In genomic region chr11:85894731-85895545, GRCm38 (mm10) we compare ENCODE assay signal across 8 mouse cellular contexts. TPM values are rescaled to one million over a fixed set of nuclear protein-coding genes. Genes with fewer than 3 reads are reported as not detected.
DNase-seq lines count a peak whose midpoint lies in the region; ATAC-seq and TF ChIP-seq lines count a peak whose summit lies in the region.

No protein-coding gene starts in this region.

- TF ChIP-seq CTCF in lung, adult 2 months (IDR thresholded peaks at IDR 0.05; ENCODE audit: insufficient read depth, low read length): no peak
- no peak for TF ChIP-seq CTCF in small intestine, adult 2 months (IDR thresholded peaks at IDR 0.05; ENCODE audit: extremely low read depth, insufficient read length, insufficient replicate concordance, low read depth, low read length)

- no peak overlapping the region for H3K27ac ChIP-seq in small intestine, adult 2 months (ENCODE audit: insufficient read depth, low read depth, low read length)

- peak; percentile 29 to 38 for DNase-seq in cerebellum, postnatal 10 days
- DNase-seq in embryo, embryonic 11 days: peak; percentile 62
- DNase-seq in heart, postnatal 4 days: peak; percentile 44
- DNase-seq in lung, adult 2 months: peak; percentile 41
- no peak for DNase-seq in layer of hippocampus, postnatal 10 days (ENCODE audit: low spot score in 2 of 2)
- no peak for DNase-seq in layer of hippocampus, adult 8-10 months (ENCODE audit: low spot score in 2 of 2)

- no peak for TF ChIP-seq POLR2A in lung, adult 2 months (IDR thresholded peaks at IDR 0.05; ENCODE audit: borderline replicate concordance, extremely low read depth, low read depth, low read length)
- no peak for TF ChIP-seq POLR2A in small intestine, adult 2 months (IDR thresholded peaks at IDR 0.05; ENCODE audit: low read depth, low read length)

- ATAC-seq in cerebellum, adult (ENCODE audit: insufficient number of reproducible peaks, low FRiP score, low TSS enrichment): no peak

- peaks cover 52% of the 10 kb centered on the region for H3K27me3 ChIP-seq in small intestine, adult 2 months (ENCODE audit: control insufficient read depth, insufficient read depth, low read length)

- H3K4me3 ChIP-seq in lung, adult 2 months (replicated peaks; ENCODE audit: extremely low read depth, low read depth, low read length): peak overlapping the region; percentile 1
- H3K4me3 ChIP-seq in small intestine, adult 2 months (ENCODE audit: low read depth, low read length): peak overlapping the region; percentile 19

- WGBS in lung, adult 2 months: 5% methylated on average over 43 of the region's 43 CpGs
- 5% methylated on average over 43 of the region's 43 CpGs for WGBS in small intestine, adult 2 months

- peaks cover 7% of the 10 kb centered on the region for H3K4me1 ChIP-seq in lung, adult 2 months (ENCODE audit: control insufficient read depth, insufficient read depth, low read length)
- no peaks in the 10 kb centered on the region for H3K4me1 ChIP-seq in small intestine, adult 2 months (ENCODE audit: control insufficient read depth, insufficient read depth, insufficient read length, low read length)

- H3K36me3 ChIP-seq in small intestine, adult 2 months (ENCODE audit: control insufficient read depth, insufficient read depth, low read length): no peaks in the 10 kb centered on the region

RNA-seq across cellular contexts. Expression of gene Tbx4, which starts 8.7 kb away (rescaled TPM):
- total RNA-seq in heart, postnatal 4 days (2021): under 1 TPM in 1 of 2 experiments, not detected in 1; 0.09 TPM
- polyA plus RNA-seq in lung, adult 2 months (2012; rRNA removed): 79.5 and 80.4 TPM in 2 replicates
- polyA plus RNA-seq in small intestine, adult 2 months (2012; rRNA removed): 0.23 and 0.34 TPM in 2 replicates
- total RNA-seq in layer of hippocampus, postnatal 10 days (2021): under 1 TPM; 0.54 to 0.69 TPM
- total RNA-seq in layer of hippocampus, adult 8-10 months (2022): under 1 TPM; 0.11 to 0.17 (median 0.14) TPM

RNA-seq across cellular contexts. Expression of gene Gm11444, which starts 44.8 kb away (rescaled TPM):
- total RNA-seq in heart, postnatal 4 days (2021): not detected
- polyA plus RNA-seq in lung, adult 2 months (2012; rRNA removed): not detected in 2 replicates
- not detected in 2 replicates for polyA plus RNA-seq in small intestine, adult 2 months (2012; rRNA removed)
- total RNA-seq in layer of hippocampus, postnatal 10 days (2021): not detected
- not detected for total RNA-seq in layer of hippocampus, adult 8-10 months (2022)

Comparison
In these comparisons a context has a peak if more than half of its experiments do, and no peak if none do; other contexts are left out.
1. DNase-seq: peak in cerebellum, postnatal 10 days (2 of 2), embryo, embryonic 11 days (single experiment), heart, postnatal 4 days (single experiment) and lung, adult 2 months (single experiment); none in layer of hippocampus, postnatal 10 days (0 of 2) and layer of hippocampus, adult 8-10 months (0 of 2).